Mouse (Mus musculus): ENCODE measurements around the gene Gm9789.
"Not testable (repeated sequence)": the region's sequence is repeated elsewhere in the genome, so short reads cannot be mapped to it uniquely, and the experiment has no call there.

The Gm9789 gene

GRCm38 (mm10) chr16:89157652-89158051 is at the start of gene Gm9789:
Gene Gm9789, plus strand, starts transcription at chr16:89157952.
- no peak for DNase-seq (ENCODE audit: low read depth)

GRCm38 (mm10) chr16:89140551-89140950 is 17.2 kb upstream of the Gm9789 start, which contains the start of gene Gm6358:
Gene Gm6358, plus strand, starts transcription at chr16:89140851.
- no peak for DNase-seq (ENCODE audit: low read depth)

- DNase-seq (ENCODE audit: low read depth): no peak
Observed at GRCm38 (mm10) chr16:89150786-89151185, 7.0 kb upstream of the Gm9789 start, which contains the start of gene Gm10061. Gene Gm10061, plus strand, starts transcription at chr16:89151086.

GRCm38 (mm10) chr16:89169190-89169589 is 11.4 kb downstream of the Gm9789 start, which contains the start of gene Gm7735:
Gene Gm7735, plus strand, starts transcription at chr16:89169490.
- DNase-seq (ENCODE audit: low read depth): not testable (repeated sequence)

- DNase-seq (ENCODE audit: low read depth): no peak
Observed at GRCm38 (mm10) chr16:89174435-89174834, 16.7 kb downstream of the Gm9789 start, which contains the start of gene 1110057P08Rik. Gene 1110057P08Rik, plus strand, starts transcription at chr16:89174735.

GRCm38 (mm10) chr16:89188621-89189020 is 30.9 kb downstream of the Gm9789 start:
- no peak for DNase-seq (ENCODE audit: low read depth)

GRCm38 (mm10) chr16:89205561-89205960 is 47.8 kb downstream of the Gm9789 start, which contains the start of gene Krtap20-2:
Gene Krtap20-2, plus strand, starts transcription at chr16:89205861.
- no peak for DNase-seq (ENCODE audit: low read depth)
